Mouse (Mus musculus): ENCODE measurements around the gene Tomm40. TPM values are rescaled to one million over a fixed set of nuclear protein-coding genes. Genes with fewer than 3 reads are reported as not detected.

The Tomm40 gene
- total and polyA plus RNA-seq, 2 experiments: 22.3 to 56.2 TPM

- no peak for TF ChIP-seq POLR2A (IDR thresholded peaks at IDR 0.05; ENCODE audit: extremely low read depth, insufficient read depth, low read length)
- TF ChIP-seq CTCF (IDR thresholded peaks at IDR 0.05; ENCODE audit: low read depth, low read length): no peak
- Histone ChIP-seq H3K9ac (ENCODE audit: low read depth, low read length) (no peak overlapping the region), H3K27me3 (ENCODE audit: control insufficient read depth, insufficient read depth, low read length) (no peaks in the 10 kb centered on the region), H3K4me3 (ENCODE audit: insufficient read depth, low read depth, low read length) (no peak overlapping the region), H3K36me3 (ENCODE audit: control insufficient read depth, insufficient read depth, low read length) (peaks cover 3% of the 10 kb centered on the region; the same call in 1 of the 2 replicates), H3K4me1 (ENCODE audit: control insufficient read depth, insufficient read depth, low read length) (peaks cover 6% of the 10 kb centered on the region), H3K79me2 (ENCODE audit: control insufficient read depth, insufficient read depth, low read length) (0 out of 2 replicates have a peak, but pooled peaks cover 3% of the 10 kb centered on the region), H3K27ac (replicated peaks; ENCODE audit: insufficient read depth, low read depth, low read length) (no peak overlapping the region)
- 81% methylated on average over 4 of the region's 4 CpGs for WGBS
- DNase-seq (ENCODE audit: extremely low read depth, low read depth, low spot score): no peak
Measured at GRCm38 (mm10) chr7:19717346-19717745, 2.1 kb upstream of the Tomm40 start.

- H3K79me2 ChIP-seq (ENCODE audit: control insufficient read depth, insufficient read depth, low read length): 0 out of 2 replicates have a peak, but pooled peaks cover 3% of the 10 kb centered on the region
- no peak overlapping the region for H3K9ac ChIP-seq (ENCODE audit: low read depth, low read length)
- H3K4me1 ChIP-seq (ENCODE audit: control insufficient read depth, insufficient read depth, low read length): peaks cover 6% of the 10 kb centered on the region
- no peak for DNase-seq (ENCODE audit: extremely low read depth, low read depth, low spot score)
- WGBS: 69% methylated on average over 2 of the region's 2 CpGs
- peaks cover 5% of the 10 kb centered on the region; the same call in 1 of the 2 replicates for H3K36me3 ChIP-seq (ENCODE audit: control insufficient read depth, insufficient read depth, low read length)
- TF ChIP-seq CTCF (IDR thresholded peaks at IDR 0.05; ENCODE audit: low read depth, low read length) (no peak), POLR2A (IDR thresholded peaks at IDR 0.05; ENCODE audit: extremely low read depth, insufficient read depth, low read length) (no peak)
- H3K4me3 ChIP-seq (ENCODE audit: insufficient read depth, low read depth, low read length): no peak overlapping the region
- no peaks in the 10 kb centered on the region for H3K27me3 ChIP-seq (ENCODE audit: control insufficient read depth, insufficient read depth, low read length)
- no peak overlapping the region for H3K27ac ChIP-seq (replicated peaks; ENCODE audit: insufficient read depth, low read depth, low read length)
Measured at GRCm38 (mm10) chr7:19716822-19717221, 1.6 kb upstream of the Tomm40 start.

DNA sequence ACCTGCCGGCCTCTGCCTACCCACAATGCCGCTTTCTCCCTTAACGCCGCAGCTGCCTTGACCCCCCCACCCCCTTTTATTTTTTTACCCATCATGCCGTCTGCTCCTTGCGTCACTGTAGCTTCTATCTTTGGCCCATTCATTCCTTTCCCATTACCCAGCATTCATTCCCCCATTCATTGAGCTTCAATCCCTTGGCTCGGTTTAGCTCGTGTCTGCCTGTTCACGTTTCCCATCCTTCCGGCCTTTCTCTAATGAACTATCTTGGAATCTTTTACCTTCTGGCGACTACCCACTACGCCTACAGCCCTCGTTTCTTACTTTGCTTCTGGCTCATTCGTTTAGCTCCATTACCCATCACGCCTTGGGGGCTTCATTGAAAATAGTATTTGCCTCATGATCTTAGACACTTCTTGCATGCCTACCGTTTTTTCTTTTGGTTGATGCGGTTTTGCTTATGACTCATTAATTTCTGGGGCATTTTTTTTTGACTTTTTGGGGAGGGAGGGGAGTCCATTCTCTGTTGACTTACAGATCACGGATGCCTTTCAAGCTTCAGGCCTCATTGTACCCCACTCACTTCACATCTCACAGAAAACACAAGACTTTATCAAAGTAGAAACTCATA, 931 bp upstream of the Tomm40 start:
- H3K27ac ChIP-seq (replicated peaks; ENCODE audit: insufficient read depth, low read depth, low read length): peak overlapping the region; percentile 87
- DNase-seq (ENCODE audit: extremely low read depth, low read depth, low spot score): peak; percentile 85
- peak overlapping the region; percentile 68 for H3K9ac ChIP-seq (ENCODE audit: low read depth, low read length)
- peak overlapping the region; percentile 63 for H3K4me3 ChIP-seq (ENCODE audit: insufficient read depth, low read depth, low read length)
- 0 out of 2 replicates have a peak, but pooled peaks cover 3% of the 10 kb centered on the region for H3K79me2 ChIP-seq (ENCODE audit: control insufficient read depth, insufficient read depth, low read length)
- peaks cover 6% of the 10 kb centered on the region for H3K4me1 ChIP-seq (ENCODE audit: control insufficient read depth, insufficient read depth, low read length)
- no peak for TF ChIP-seq POLR2A (IDR thresholded peaks at IDR 0.05; ENCODE audit: extremely low read depth, insufficient read depth, low read length)
- TF ChIP-seq CTCF (IDR thresholded peaks at IDR 0.05; ENCODE audit: low read depth, low read length): no peak
- WGBS: 6% methylated on average over 18 of the region's 18 CpGs
- H3K27me3 ChIP-seq (ENCODE audit: control insufficient read depth, insufficient read depth, low read length): no peaks in the 10 kb centered on the region
- peaks cover 5% of the 10 kb centered on the region; the same call in 1 of the 2 replicates for H3K36me3 ChIP-seq (ENCODE audit: control insufficient read depth, insufficient read depth, low read length)

DNA sequence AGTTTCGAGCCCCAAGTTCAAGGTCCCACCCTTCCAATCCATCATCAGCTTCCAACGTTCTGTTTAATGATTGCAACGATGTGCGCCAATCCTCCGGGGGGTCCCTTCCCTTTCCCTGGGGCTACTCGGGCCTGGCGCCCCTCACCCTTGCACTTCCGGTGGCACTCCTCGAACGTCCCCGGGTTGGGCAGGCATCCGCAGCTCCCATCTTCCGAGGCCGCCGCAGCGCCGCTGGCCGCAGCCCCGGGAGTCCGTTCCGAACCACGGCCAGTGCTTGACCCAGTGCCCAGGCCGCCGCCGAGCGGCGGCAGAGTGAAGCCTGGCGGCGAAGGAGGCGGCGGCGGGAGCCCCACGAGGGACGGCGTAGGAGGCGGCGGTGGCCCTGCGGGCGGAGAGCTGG, 402 bp downstream of the Tomm40 start:
- no peak for DNase-seq (ENCODE audit: extremely low read depth, low read depth, low spot score)
- peaks cover 7% of the 10 kb centered on the region; the same call in 1 of the 2 replicates for H3K36me3 ChIP-seq (ENCODE audit: control insufficient read depth, insufficient read depth, low read length)
- peaks cover 6% of the 10 kb centered on the region for H3K4me1 ChIP-seq (ENCODE audit: control insufficient read depth, insufficient read depth, low read length)
- H3K27me3 ChIP-seq (ENCODE audit: control insufficient read depth, insufficient read depth, low read length): no peaks in the 10 kb centered on the region
- peak overlapping the region; percentile 75 for H3K27ac ChIP-seq (replicated peaks; ENCODE audit: insufficient read depth, low read depth, low read length)
- TF ChIP-seq POLR2A (IDR thresholded peaks at IDR 0.05; ENCODE audit: extremely low read depth, insufficient read depth, low read length) (no peak), CTCF (IDR thresholded peaks at IDR 0.05; ENCODE audit: low read depth, low read length) (no peak)
- H3K4me3 ChIP-seq (ENCODE audit: insufficient read depth, low read depth, low read length): peak overlapping the region; percentile 93
- H3K79me2 ChIP-seq (ENCODE audit: control insufficient read depth, insufficient read depth, low read length): 0 out of 2 replicates have a peak, but pooled peaks cover 3% of the 10 kb centered on the region
- peak overlapping the region; percentile 92 for H3K9ac ChIP-seq (ENCODE audit: low read depth, low read length)
- WGBS: under 1% methylated on average over 39 of the region's 39 CpGs

DNA sequence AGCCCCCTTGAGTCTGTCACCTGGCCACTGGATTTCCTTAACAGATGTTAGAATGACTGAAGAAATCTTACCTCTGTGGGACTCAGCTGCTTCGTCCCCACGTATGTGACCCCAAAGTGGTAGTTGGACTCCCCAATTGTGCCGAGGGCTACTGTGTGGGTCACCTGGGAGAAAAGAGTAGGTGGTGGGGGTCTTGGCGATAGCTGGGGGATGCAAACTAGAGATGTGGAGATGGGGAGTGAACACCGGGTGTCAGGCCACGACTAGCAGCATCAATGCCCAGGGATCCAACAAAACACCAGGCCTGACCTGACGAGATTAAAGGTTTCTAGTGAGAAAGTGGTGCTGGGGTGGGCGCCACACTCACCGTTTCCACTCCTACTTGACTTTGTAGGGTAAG, 1.6 kb downstream of the Tomm40 start:
- Histone ChIP-seq H3K9ac (ENCODE audit: low read depth, low read length) (no peak overlapping the region), H3K79me2 (ENCODE audit: control insufficient read depth, insufficient read depth, low read length) (0 out of 2 replicates have a peak, but pooled peaks cover 6% of the 10 kb centered on the region), H3K4me3 (ENCODE audit: insufficient read depth, low read depth, low read length) (no peak overlapping the region), H3K4me1 (ENCODE audit: control insufficient read depth, insufficient read depth, low read length) (peaks cover 6% of the 10 kb centered on the region), H3K27ac (replicated peaks; ENCODE audit: insufficient read depth, low read depth, low read length) (no peak overlapping the region), H3K27me3 (ENCODE audit: control insufficient read depth, insufficient read depth, low read length) (no peaks in the 10 kb centered on the region), H3K36me3 (ENCODE audit: control insufficient read depth, insufficient read depth, low read length) (peaks cover 10% of the 10 kb centered on the region; the same call in 1 of the 2 replicates)
- TF ChIP-seq CTCF (IDR thresholded peaks at IDR 0.05; ENCODE audit: low read depth, low read length) (no peak), POLR2A (IDR thresholded peaks at IDR 0.05; ENCODE audit: extremely low read depth, insufficient read depth, low read length) (no peak)
- DNase-seq (ENCODE audit: extremely low read depth, low read depth, low spot score): no peak
- WGBS: 81% methylated on average over 9 of the region's 9 CpGs

DNA sequence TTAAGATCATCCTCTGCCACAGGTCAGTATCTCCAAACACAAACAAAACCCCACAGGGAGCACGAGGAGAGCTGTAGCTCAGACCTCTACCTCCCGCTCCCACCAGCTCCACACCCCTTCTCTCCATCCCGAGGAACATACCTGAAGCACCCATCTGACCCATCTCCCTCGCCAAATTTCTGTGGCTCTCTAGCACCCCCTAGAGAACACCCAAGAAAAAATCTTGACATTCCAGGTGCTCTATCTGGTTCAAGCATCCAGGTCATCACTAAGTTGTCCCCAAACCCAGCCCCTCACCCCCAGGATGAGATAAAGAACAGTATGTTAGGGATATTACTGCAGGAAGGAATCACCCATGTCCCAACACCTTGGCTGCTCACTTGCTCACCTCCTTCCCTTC, 2.0 kb downstream of the Tomm40 start:
- Histone ChIP-seq H3K27me3 (ENCODE audit: control insufficient read depth, insufficient read depth, low read length) (no peaks in the 10 kb centered on the region), H3K36me3 (ENCODE audit: control insufficient read depth, insufficient read depth, low read length) (peaks cover 12% of the 10 kb centered on the region; the same call in 1 of the 2 replicates), H3K9ac (ENCODE audit: low read depth, low read length) (no peak overlapping the region), H3K27ac (replicated peaks; ENCODE audit: insufficient read depth, low read depth, low read length) (no peak overlapping the region), H3K4me3 (ENCODE audit: insufficient read depth, low read depth, low read length) (no peak overlapping the region), H3K79me2 (ENCODE audit: control insufficient read depth, insufficient read depth, low read length) (0 out of 2 replicates have a peak, but pooled peaks cover 6% of the 10 kb centered on the region), H3K4me1 (ENCODE audit: control insufficient read depth, insufficient read depth, low read length) (peaks cover 6% of the 10 kb centered on the region)
- WGBS: 27% methylated on average over 4 of the region's 4 CpGs
- TF ChIP-seq POLR2A (IDR thresholded peaks at IDR 0.05; ENCODE audit: extremely low read depth, insufficient read depth, low read length) (no peak), CTCF (IDR thresholded peaks at IDR 0.05; ENCODE audit: low read depth, low read length) (peak; percentile 50)
- DNase-seq (ENCODE audit: extremely low read depth, low read depth, low spot score): peak; percentile 45

Measured in liver, adult 2 months (tissue).